Mouse (Mus musculus) liver, embryonic 14.5 days (tissue): ENCODE data around the gene Upf1. TPM values are rescaled to one million over a fixed set of nuclear protein-coding genes. Genes with fewer than 3 reads are reported as not detected.

Experiments
- ATAC-seq: fragments of 200-750 bp; cut with Nextera tagmentation; 2 replicates; pipeline ENCODE4 v1.8.0; 2017; ENCODE audit warnings: moderate number of reproducible peaks, mild to moderate bottlenecking, moderate library complexity; ENCODE audit not compliant: insufficient read depth
- DNase-seq, 3 experiments: peaks; one replicate each; pipeline ENCODE4 v3.0.0-alpha.2; 2012 to 2013; ENCODE audit warnings: low read depth in 3 of 3, low spot score in 3 of 3
- H3K27ac ChIP-seq: fragments of 300-500 bp; sonication (generic); 2 replicates; pipeline ENCODE4 v1.5.1; 2014; ENCODE audit warnings: moderate library complexity, mild to moderate bottlenecking, control low read depth, inconsistent platforms
- H3K27me3 ChIP-seq: fragments of 300-500 bp; sonication (generic); 2 replicates; pipeline ENCODE4 v1.6.1; 2014; ENCODE audit warnings: mild to moderate bottlenecking, low read length, moderate library complexity; ENCODE audit not compliant: control insufficient read depth, insufficient read depth
- H3K36me3 ChIP-seq: fragments of 300-500 bp; sonication (generic); replicated peaks from 2 replicates; pipeline ENCODE4 v1.6.1; 2014; ENCODE audit warnings: low read depth; ENCODE audit not compliant: control insufficient read depth, insufficient read depth
- H3K4me1 ChIP-seq, 2 experiments: fragments of 200-500 bp in 1 of 2; fragments of 300-500 bp in 1 of 2; sonication (generic) in 1 of 2; replicated peaks; 2 replicates each; pipeline ENCODE4 v1.6.1; 2012 to 2014; ENCODE audit warnings: antibody characterized with exemption in 1 of 2, inconsistent platforms in 1 of 2, low read length in 1 of 2; ENCODE audit not compliant: control insufficient read depth in 2 of 2, insufficient read depth in 2 of 2
- H3K4me2 ChIP-seq: fragments of 300-500 bp; sonication (generic); 2 replicates; pipeline ENCODE4 v1.6.1; 2014; ENCODE audit warnings: low read depth, mild to moderate bottlenecking, control low read depth, moderate library complexity
- H3K4me3 ChIP-seq, 2 experiments: fragments of 200-500 bp in 1 of 2; fragments of 300-500 bp in 1 of 2; sonication (generic) in 1 of 2; 2 replicates each; pipeline ENCODE4 v1.5.1; 2012 to 2014; ENCODE audit warnings: low read depth in 2 of 2, low read length in 2 of 2, mild to moderate bottlenecking in 2 of 2, control low read depth in 1 of 2, inconsistent platforms in 1 of 2, moderate library complexity in 1 of 2; ENCODE audit not compliant: insufficient read depth in 1 of 2
- H3K9ac ChIP-seq: fragments of 300-500 bp; sonication (generic); replicated peaks from 2 replicates; pipeline ENCODE4 v1.6.1; 2014; ENCODE audit warnings: mild to moderate bottlenecking, control low read depth, moderate library complexity
- H3K9me3 ChIP-seq: fragments of 300-500 bp; sonication (generic); 2 replicates; pipeline ENCODE4 v1.6.1; 2016; ENCODE audit warnings: low read length, mixed read lengths; ENCODE audit not compliant: control insufficient read depth
- CTCF ChIP-seq: IDR thresholded peaks from 2 replicates; pipeline ENCODE4 v1.5.1; 2016; ENCODE audit warnings: antibody characterized with exemption, low read depth, control low read depth
- EP300 ChIP-seq: IDR thresholded peaks from 2 replicates; pipeline ENCODE4 v1.6.1; 2016; ENCODE audit warnings: antibody characterized with exemption, low read depth
- WGBS: fragments of 180-500 bp; shearing (Covaris S2); extraction: QIAGEN DNeasy Blood & Tissue Kit; methylation state at CpG from one replicate; pipeline ENCODE4 v1.1.7; 2014; ENCODE audit not compliant: insufficient replicate concordance; 5-methylcytosine and 5-hydroxymethylcytosine counted together
- polyA plus RNA-seq, 2 experiments: library from polyadenylated mRNA; depleted of rRNA in 1 of 2; stranded (reverse) in 1 of 2; unstranded in 1 of 2; fragments of >200 nt; fragmentation: Nextera tagmentation in 1 of 2; extraction: Ambion mirVana in 1 of 2; gene quantifications; 2 replicates each; pipeline versions ENCODE4 v1.2.1 to v1.2.3; 2012 to 2014

Gene Upf1
- polyA plus RNA-seq, 2 experiments = 9.3 to 14.1 TPM

GRCm38 (mm10) chr8:70329124-70329834 lies 23.8 kb downstream of the Upf1 start, which contains the start of gene Gdf1:
TSS of gene Gdf1 (plus strand) at chr8:70329817.
- peaks cover 34% of the 10 kb centered on the region for H3K36me3 ChIP-seq
- WGBS = 39% methylated on average over 14 of the region's 14 CpGs
- TF ChIP-seq CTCF (no peak), EP300 (no peak)
- no peak within 1 kb of the TSS for H3K9ac ChIP-seq
- DNase-seq (no peak), ATAC-seq (no peak)
- no peaks in the 10 kb centered on the region for H3K27me3 ChIP-seq
- H3K4me3 ChIP-seq = no peak within 1 kb of the TSS
- peak within 1 kb of the TSS; percentile 67 for H3K27ac ChIP-seq
- H3K9me3 ChIP-seq = no peaks in the 10 kb centered on the region
- H3K4me2 ChIP-seq = no peak within 1 kb of the TSS
- H3K4me1 ChIP-seq = peaks cover 8 to 18% of the 10 kb centered on the region in 2 experiments

GRCm38 (mm10) chr8:70327512-70327911 lies 25.6 kb downstream of the Upf1 start:
- TF ChIP-seq CTCF = no peak
- TF ChIP-seq EP300 = peak; percentile 91
- Histone ChIP-seq H3K27ac (peak overlapping the region; percentile 67), H3K27me3 (no peaks in the 10 kb centered on the region), H3K4me2 (no peak overlapping the region; the same call in 1 of the 2 replicates), H3K4me3 (no peak overlapping the region), H3K36me3 (peaks cover 17% of the 10 kb centered on the region), H3K9me3 (no peaks in the 10 kb centered on the region), H3K4me1 (peaks cover 8 to 18% of the 10 kb centered on the region in 2 experiments), H3K9ac (no peak overlapping the region)
- DNase-seq (peak; percentile 70 to 74 (median 71)), ATAC-seq (peak; percentile 69)
- 57% methylated on average over 6 of the region's 6 CpGs for WGBS

GRCm38 (mm10) chr8:70323716-70324115 lies 29.4 kb downstream of the Upf1 start:
- no peaks in the 10 kb centered on the region for H3K36me3 ChIP-seq
- 79% methylated on average over 3 of the region's 3 CpGs for WGBS
- no peaks in the 10 kb centered on the region for H3K9me3 ChIP-seq
- H3K27me3 ChIP-seq = no peaks in the 10 kb centered on the region
- no peak overlapping the region for H3K27ac ChIP-seq
- ATAC-seq (no peak), DNase-seq (no peak)
- peaks cover 8 to 15% of the 10 kb centered on the region in 2 experiments for H3K4me1 ChIP-seq
- no peak overlapping the region for H3K4me2 ChIP-seq
- H3K4me3 ChIP-seq = no peak overlapping the region
- TF ChIP-seq EP300 = no peak
- peak; percentile 51 for TF ChIP-seq CTCF
- no peak overlapping the region for H3K9ac ChIP-seq

GRCm38 (mm10) chr8:70317872-70318271 lies 35.2 kb downstream of the Upf1 start:
- WGBS = 68% methylated on average over 5 of the region's 5 CpGs
- peaks cover 15% of the 10 kb centered on the region for H3K27me3 ChIP-seq
- H3K4me3 ChIP-seq = no peak overlapping the region
- no peaks in the 10 kb centered on the region for H3K9me3 ChIP-seq
- ATAC-seq (no peak), DNase-seq (no peak)
- H3K27ac ChIP-seq = no peak overlapping the region
- H3K9ac ChIP-seq = no peak overlapping the region
- TF ChIP-seq CTCF = no peak
- H3K4me1 ChIP-seq = 0 out of 4 replicates have a peak, but pooled peaks cover 0 to 2% of the 10 kb centered on the region in 2 experiments
- peaks cover 3% of the 10 kb centered on the region for H3K36me3 ChIP-seq
- H3K4me2 ChIP-seq = no peak overlapping the region
